Mouse (Mus musculus) CH12.LX (cell line): Measurements from ENCODE around the gene Slc39a8. TPM values are rescaled to one million over a fixed set of nuclear protein-coding genes. Genes with fewer than 3 reads are reported as not detected.

Experiments
- DNase-seq: peaks from one replicate; pipeline ENCODE4 v3.0.0-alpha.2; 2013; ENCODE audit errors: extremely low read depth
- H3K27ac ChIP-seq: 2 replicates; pipeline ENCODE4 v1.5.1; 2012; ENCODE audit warnings: low read depth, mild to moderate bottlenecking, control low read depth, moderate library complexity; ENCODE audit not compliant: insufficient read depth
- H3K27me3 ChIP-seq: replicated peaks from 2 replicates; pipeline ENCODE3; 2012; ENCODE audit warnings: inconsistent platforms
- H3K36me3 ChIP-seq, 2 experiments: replicated peaks in 1 of 2; 2 replicates each; pipeline versions ENCODE3 to v1.6.1; 2012; ENCODE audit warnings: inconsistent platforms in 1 of 2, low read length in 1 of 2, mild to moderate bottlenecking in 1 of 2, mixed read lengths in 1 of 2, moderate library complexity in 1 of 2; ENCODE audit not compliant: control insufficient read depth in 1 of 2, insufficient read depth in 1 of 2
- H3K4me1 ChIP-seq, 2 experiments: 2 replicates each; pipeline ENCODE4 v1.6.1; 2012; ENCODE audit warnings: inconsistent platforms in 1 of 2, moderate library complexity in 1 of 2; ENCODE audit not compliant: insufficient read depth in 2 of 2, control insufficient read depth in 1 of 2
- H3K4me2 ChIP-seq: 2 replicates; pipeline ENCODE4 v1.6.1; 2012; ENCODE audit warnings: low read depth, mild to moderate bottlenecking, control low read depth; ENCODE audit not compliant: poor library complexity, insufficient read depth, severe bottlenecking
- H3K4me3 ChIP-seq, 3 experiments: fragments of 150-350 bp in 1 of 3; sonication (generic) in 1 of 3; replicated peaks in 1 of 3; 2 replicates each; pipeline versions ENCODE3 to v1.5.1; 2011 to 2012; ENCODE audit warnings: low read depth in 2 of 3, low read length in 2 of 3, mild to moderate bottlenecking in 2 of 3, moderate library complexity in 2 of 3, control low read depth in 1 of 3, improper control_type of control experiment in 1 of 3, inconsistent platforms in 1 of 3, mixed read lengths in 1 of 3; ENCODE audit not compliant: poor library complexity in 1 of 3
- H3K79me2 ChIP-seq: replicated peaks from 2 replicates; pipeline ENCODE4 v1.6.1; 2012; ENCODE audit warnings: mild to moderate bottlenecking, moderate library complexity; ENCODE audit not compliant: control insufficient read depth, poor library complexity, insufficient read depth, severe bottlenecking; ENCODE audit errors: extremely low read depth
- H3K9ac ChIP-seq: 2 replicates; pipeline ENCODE4 v1.6.1; 2012; ENCODE audit warnings: low read depth, mild to moderate bottlenecking, control low read depth, moderate library complexity; ENCODE audit not compliant: insufficient read depth
- H3K9me3 ChIP-seq: replicated peaks from 2 replicates; pipeline ENCODE3; 2012; ENCODE audit warnings: low read length, inconsistent platforms, mixed read lengths
- CHD2 ChIP-seq: IDR thresholded peaks from 2 replicates; pipeline ENCODE4 v1.6.1; 2011; ENCODE audit warnings: low read length, improper control_type of control experiment
- CTCF ChIP-seq, 2 experiments: IDR thresholded peaks in 1 of 2; conservative IDR thresholded peaks in 1 of 2; 2 replicates each; pipeline ENCODE4 v1.5.1; 2011 to 2012; ENCODE audit warnings: low read depth in 2 of 2, low read length in 2 of 2, improper control_type of control experiment in 1 of 2, inconsistent platforms in 1 of 2, mild to moderate bottlenecking in 1 of 2, moderate library complexity in 1 of 2
- ELF1 ChIP-seq: IDR thresholded peaks from 2 replicates; pipeline ENCODE4 v1.6.1; 2014; ENCODE audit warnings: low read depth, mild to moderate bottlenecking, inconsistent platforms, low read length, improper control_type of control experiment
- EP300 ChIP-seq: IDR thresholded peaks from 2 replicates; pipeline ENCODE4 v1.6.1; 2011; ENCODE audit warnings: low read length, improper control_type of control experiment
- ETS1 ChIP-seq: conservative IDR thresholded peaks from 2 replicates; pipeline ENCODE4 v1.6.1; 2012; ENCODE audit warnings: low read depth, mild to moderate bottlenecking, inconsistent platforms, low read length, improper control_type of control experiment, moderate library complexity
- GABPA ChIP-seq: IDR thresholded peaks from 2 replicates; pipeline ENCODE4 v1.6.1; 2012; ENCODE audit warnings: low read depth, low read length, improper control_type of control experiment, inconsistent platforms; ENCODE audit not compliant: insufficient replicate concordance
- IRF4 ChIP-seq: IDR thresholded peaks from 2 replicates; pipeline ENCODE4 v1.6.1; 2014; ENCODE audit warnings: low read depth, mild to moderate bottlenecking, inconsistent platforms, low read length, improper control_type of control experiment
- JUN ChIP-seq: IDR thresholded peaks from 2 replicates; pipeline ENCODE4 v1.6.1; 2011; ENCODE audit warnings: low read depth, mild to moderate bottlenecking, low read length, improper control_type of control experiment, moderate library complexity; ENCODE audit not compliant: insufficient read depth
- JUND ChIP-seq: conservative IDR thresholded peaks from 2 replicates; pipeline ENCODE4 v1.6.1; 2011; ENCODE audit warnings: low read depth, low read length, improper control_type of control experiment
- KAT2A ChIP-seq: IDR thresholded peaks from 2 replicates; pipeline ENCODE4 v1.6.1; 2012; ENCODE audit warnings: low read length, improper control_type of control experiment, inconsistent platforms; ENCODE audit not compliant: insufficient replicate concordance
- MAFK ChIP-seq: IDR thresholded peaks from 2 replicates; pipeline ENCODE4 v1.6.1; 2011; ENCODE audit warnings: low read length, improper control_type of control experiment; ENCODE audit not compliant: insufficient replicate concordance
- MAX ChIP-seq: IDR thresholded peaks from 2 replicates; pipeline ENCODE4 v1.6.1; 2011; ENCODE audit warnings: low read length, improper control_type of control experiment
- MEF2A ChIP-seq: IDR thresholded peaks from 2 replicates; pipeline ENCODE4 v1.6.1; 2014; ENCODE audit warnings: low read depth, mild to moderate bottlenecking, inconsistent platforms, low read length, improper control_type of control experiment, borderline replicate concordance
- MYC ChIP-seq: IDR thresholded peaks from 2 replicates; pipeline ENCODE4 v1.6.1; 2011; ENCODE audit warnings: low read depth, mild to moderate bottlenecking, improper control_type of control experiment, low read length
- NELFE ChIP-seq: IDR thresholded peaks from 2 replicates; pipeline ENCODE4 v1.6.1; 2011; ENCODE audit warnings: low read depth, low read length, improper control_type of control experiment
- RAD21 ChIP-seq: IDR thresholded peaks from 2 replicates; pipeline ENCODE4 v1.6.1; 2011; ENCODE audit warnings: low read depth, mild to moderate bottlenecking, low read length, improper control_type of control experiment, moderate library complexity
- RCOR1 ChIP-seq: conservative IDR thresholded peaks from 2 replicates; pipeline ENCODE4 v1.6.1; 2012; ENCODE audit warnings: low read depth, mild to moderate bottlenecking, inconsistent platforms, low read length, improper control_type of control experiment
- SIN3A ChIP-seq: IDR thresholded peaks from 2 replicates; pipeline ENCODE4 v1.6.1; 2012; ENCODE audit warnings: low read length, improper control_type of control experiment, inconsistent platforms
- SMC3 ChIP-seq: IDR thresholded peaks from 2 replicates; pipeline ENCODE4 v1.6.1; 2011; ENCODE audit warnings: low read depth, low read length, improper control_type of control experiment
- UBTF ChIP-seq: IDR thresholded peaks from 2 replicates; pipeline ENCODE4 v1.6.1; 2012; ENCODE audit warnings: low read depth, mild to moderate bottlenecking, inconsistent platforms, low read length, improper control_type of control experiment, moderate library complexity
- USF2 ChIP-seq: conservative IDR thresholded peaks from 2 replicates; pipeline ENCODE4 v1.6.1; 2011; ENCODE audit warnings: low read depth, low read length, improper control_type of control experiment
- ZC3H11A ChIP-seq: IDR thresholded peaks from 2 replicates; pipeline ENCODE4 v1.6.1; 2012; ENCODE audit warnings: low read depth, mild to moderate bottlenecking, inconsistent platforms, low read length, improper control_type of control experiment
- ZMIZ1 ChIP-seq: IDR thresholded peaks from 2 replicates; pipeline ENCODE4 v1.6.1; 2012; ENCODE audit warnings: low read depth, mild to moderate bottlenecking, inconsistent platforms, low read length, improper control_type of control experiment
- dilution Hi-C: fragments of 300-500 bp; cut with MboI; formaldehyde crosslinking; loops from 2 replicates; pipeline ENCODE4 v1.14.3; 2020; ENCODE audit warnings: low sequenced_read_pairs; ENCODE audit not compliant: extremely low pct_unique_long_range_greater_than_20kb, extremely low pct_ligation_motif_present
- in situ Hi-C: fragments of 300-500 bp; cut with MboI; formaldehyde crosslinking; loops from 3 replicates; pipeline ENCODE4 v1.14.3; 2019; ENCODE audit warnings: low sequenced_read_pairs, low pct_ligation_motif_present, low pct_unique_long_range_greater_than_20kb, mixed read lengths
- polyA plus RNA-seq: library from polyadenylated mRNA; unstranded; fragments of >175 nt; gene quantifications from 2 replicates; pipeline ENCODE4 v1.2.1, GENCODE M21; 2012; ENCODE audit warnings: low read depth; ENCODE audit not compliant: insufficient read length
- total RNA-seq, 2 experiments: library from RNA; depleted of rRNA; stranded (reverse); fragments of 300-350 nt in 1 of 2; fragments of >200 nt in 1 of 2; gene quantifications; 2 replicates each; pipeline ENCODE4 v1.2.3; 2012 to 2014

Gene Slc39a8
- total and polyA plus RNA-seq, 3 experiments: 0.30 to 1.2 (median 0.64) TPM

DNA sequence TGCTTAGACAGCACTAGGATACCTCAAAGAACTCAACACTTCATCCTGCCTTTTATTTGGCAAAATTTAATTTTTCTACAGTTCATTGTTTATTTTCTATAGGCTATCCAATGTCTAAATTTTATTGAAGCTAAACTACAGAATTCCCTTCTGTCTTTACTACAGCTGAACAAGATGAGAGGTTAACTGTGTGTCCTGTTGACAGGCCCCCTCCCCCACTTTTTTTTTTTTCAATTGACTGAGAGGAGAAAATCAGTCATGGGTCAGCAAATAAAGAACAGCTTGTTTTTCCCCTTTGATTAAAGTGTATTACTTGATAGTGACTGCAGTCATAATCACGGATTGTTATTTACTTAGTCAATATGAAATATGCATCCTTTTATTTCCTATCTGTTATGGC, 31.2 kb downstream of the Slc39a8 start:
- TF ChIP-seq IRF4 (no peak), NELFE (no peak), KAT2A (no peak)
- TF ChIP-seq, all 38 proteins: peak for 0
- Histone ChIP-seq H3K27me3 (no peaks in the 10 kb centered on the region), H3K4me2 (no peak overlapping the region), H3K79me2 (no peaks in the 10 kb centered on the region), H3K27ac (no peak overlapping the region), H3K9ac (no peak overlapping the region), H3K4me1 (peaks cover 10 to 11% of the 10 kb centered on the region in 2 experiments; a peak in 3 of 4 replicates), H3K9me3 (no peaks in the 10 kb centered on the region), H3K4me3 (no peak overlapping the region), H3K36me3 (no peaks in the 10 kb centered on the region)
- in situ Hi-C loops (no loop called here), dilution Hi-C loops (no loop called here)
- no peak for DNase-seq

DNA sequence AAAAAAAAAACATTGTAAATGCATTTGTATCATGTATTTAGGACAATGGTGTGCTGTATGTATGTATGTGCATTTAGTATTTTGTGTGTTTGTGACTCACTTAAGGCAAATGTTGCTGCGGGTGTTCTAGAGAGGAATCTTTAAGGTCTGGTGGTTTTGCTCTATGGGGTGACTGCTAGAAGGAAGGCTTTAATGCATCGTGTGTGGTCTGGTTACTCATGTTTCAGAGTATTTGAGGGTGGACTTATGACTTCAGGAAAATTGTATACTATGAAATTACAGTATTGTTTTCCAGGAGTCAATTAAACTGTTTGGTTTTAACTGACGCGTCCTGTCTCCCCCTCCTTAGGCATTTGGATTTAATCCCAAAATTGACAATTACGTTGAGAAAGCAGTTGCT, 32.1 kb downstream of the Slc39a8 start:
- in situ Hi-C loops: no loop called here
- peaks cover 4 to 11% of the 10 kb centered on the region in 2 experiments; a peak in 3 of 4 replicates for H3K4me1 ChIP-seq

DNA sequence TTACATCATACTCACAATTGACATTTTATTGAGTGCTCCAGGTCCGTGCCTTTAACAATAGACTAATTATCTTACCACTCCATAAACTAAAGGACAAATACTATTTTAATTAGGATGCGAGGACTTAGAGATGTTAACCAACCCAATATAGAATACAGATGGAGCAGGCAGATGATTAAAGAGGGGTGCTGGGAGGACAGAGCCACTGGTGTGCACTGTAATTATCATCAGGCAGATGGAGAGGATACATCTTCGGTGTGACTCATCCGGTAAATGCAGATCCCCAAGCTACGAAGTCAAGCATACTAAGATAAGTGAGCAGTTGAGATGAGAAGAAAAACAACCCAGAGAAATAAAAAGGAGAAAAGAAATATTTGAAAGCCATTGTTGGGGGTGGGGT, 34.4 kb downstream of the Slc39a8 start:
- H3K9me3 ChIP-seq: no peaks in the 10 kb centered on the region
- H3K4me1 ChIP-seq: peaks cover under 1 to 19% of the 10 kb centered on the region in 2 experiments; a peak in 2 of 4 replicates
- in situ Hi-C loops (no loop called here), dilution Hi-C loops (no loop called here)
- H3K27me3 ChIP-seq: no peaks in the 10 kb centered on the region
- no peak for DNase-seq
- H3K27ac ChIP-seq: no peak overlapping the region
- no peak overlapping the region for H3K4me3 ChIP-seq
- no peak for TF ChIP-seq MYC
- no peak for TF ChIP-seq KAT2A
- TF ChIP-seq CTCF (conservative IDR thresholded peaks at IDR 0.05 in 1 of 2, IDR thresholded peaks at IDR 0.05 in 1 of 2; ENCODE audit: low read depth in 2 of 2, low read length in 2 of 2): no peak
- no peak for TF ChIP-seq JUND
- TF ChIP-seq SIN3A: no peak
- TF ChIP-seq GABPA: no peak
- TF ChIP-seq MEF2A: no peak
- no peak for TF ChIP-seq MAX
- no peak for TF ChIP-seq UBTF
- TF ChIP-seq EP300: no peak
- no peak for TF ChIP-seq CHD2
- no peak for TF ChIP-seq NELFE
- no peak for TF ChIP-seq SMC3
- no peak for TF ChIP-seq USF2
- TF ChIP-seq ETS1: no peak
- TF ChIP-seq ZMIZ1: no peak
- TF ChIP-seq MAFK: no peak
- no peak overlapping the region for H3K4me2 ChIP-seq
- H3K9ac ChIP-seq: no peak overlapping the region
- H3K79me2 ChIP-seq: no peaks in the 10 kb centered on the region
- no peaks in the 10 kb centered on the region for H3K36me3 ChIP-seq

More for the DNA sequence above, 32.1 kb downstream of the Slc39a8 start:
- Histone ChIP-seq H3K27me3 (no peaks in the 10 kb centered on the region), H3K36me3 (no peaks in the 10 kb centered on the region), H3K27ac (no peak overlapping the region), H3K9me3 (no peaks in the 10 kb centered on the region), H3K4me3 (no peak overlapping the region), H3K9ac (no peak overlapping the region), H3K4me2 (no peak overlapping the region), H3K79me2 (no peaks in the 10 kb centered on the region)
- TF ChIP-seq EP300: no peak
- no peak for TF ChIP-seq RCOR1
- TF ChIP-seq JUN: no peak
- no peak for TF ChIP-seq ZC3H11A
- no peak for TF ChIP-seq RAD21
- TF ChIP-seq ELF1: no peak
- no peak for TF ChIP-seq IRF4
- dilution Hi-C loops: no loop called here
- DNase-seq: no peak
